Mouse (Mus musculus) kidney, embryonic 15.5 days (tissue): ENCODE data around the gene Chrm3. TPM values are rescaled to one million over a fixed set of nuclear protein-coding genes. Genes with fewer than 3 reads are reported as not detected.
"Not testable (repeated sequence)": the region's sequence is repeated elsewhere in the genome, so short reads cannot be mapped to it uniquely, and the experiment has no call there.

Experiments
- ATAC-seq: fragments of 200-750 bp; cut with Nextera tagmentation; replicated peaks from 2 replicates; pipeline ENCODE4 v1.8.0; 2017; ENCODE audit warnings: moderate TSS enrichment; ENCODE audit not compliant: low FRiP score
- H3K27ac ChIP-seq: fragments of 300-500 bp; sonication (generic); 2 replicates; pipeline ENCODE4 v1.5.1; 2015; ENCODE audit warnings: mild to moderate bottlenecking, inconsistent platforms
- H3K27me3 ChIP-seq: fragments of 300-500 bp; sonication (generic); 2 replicates; pipeline ENCODE4 v1.6.1; 2015; ENCODE audit warnings: inconsistent platforms
- H3K36me3 ChIP-seq: fragments of 300-500 bp; sonication (generic); 2 replicates; pipeline ENCODE4 v1.6.1; 2015; ENCODE audit warnings: inconsistent platforms
- H3K4me1 ChIP-seq: fragments of 300-500 bp; sonication (generic); 2 replicates; pipeline ENCODE4 v1.6.1; 2015; ENCODE audit warnings: inconsistent platforms
- H3K4me2 ChIP-seq: fragments of 300-500 bp; sonication (generic); 2 replicates; pipeline ENCODE4 v1.6.1; 2015; ENCODE audit warnings: moderate library complexity, mild to moderate bottlenecking, inconsistent platforms
- H3K4me3 ChIP-seq: fragments of 300-500 bp; sonication (generic); replicated peaks from 2 replicates; pipeline ENCODE4 v1.5.1; 2015; ENCODE audit warnings: mild to moderate bottlenecking, inconsistent platforms
- H3K9ac ChIP-seq: fragments of 300-500 bp; sonication (generic); 2 replicates; pipeline ENCODE4 v1.6.1; 2015; ENCODE audit warnings: mild to moderate bottlenecking, inconsistent platforms
- H3K9me3 ChIP-seq: fragments of 300-500 bp; sonication (generic); replicated peaks from 2 replicates; pipeline ENCODE4 v1.6.1; 2016; ENCODE audit warnings: inconsistent platforms
- WGBS: fragments of 180-500 bp; shearing (Covaris S2); methylation state at CpG from one replicate; pipeline ENCODE4 v1.1.7; 2015; ENCODE audit warnings: mixed read lengths; 5-methylcytosine and 5-hydroxymethylcytosine counted together
- microRNA-seq: library from miRNA; unstranded; fragments of <30 nt; microRNA quantifications from one replicate; pipeline ENCODE4, GENCODE M21; 2016
- polyA plus RNA-seq: library from polyadenylated mRNA; unstranded; fragments of >200 nt; fragmentation: Nextera tagmentation; extraction: Ambion mirVana; gene quantifications from 2 replicates; pipeline ENCODE4 v1.2.1, GENCODE M21; 2015

Gene Chrm3
- polyA plus RNA-seq, 1 experiment from 2014 or later: 1.6 TPM

DNA sequence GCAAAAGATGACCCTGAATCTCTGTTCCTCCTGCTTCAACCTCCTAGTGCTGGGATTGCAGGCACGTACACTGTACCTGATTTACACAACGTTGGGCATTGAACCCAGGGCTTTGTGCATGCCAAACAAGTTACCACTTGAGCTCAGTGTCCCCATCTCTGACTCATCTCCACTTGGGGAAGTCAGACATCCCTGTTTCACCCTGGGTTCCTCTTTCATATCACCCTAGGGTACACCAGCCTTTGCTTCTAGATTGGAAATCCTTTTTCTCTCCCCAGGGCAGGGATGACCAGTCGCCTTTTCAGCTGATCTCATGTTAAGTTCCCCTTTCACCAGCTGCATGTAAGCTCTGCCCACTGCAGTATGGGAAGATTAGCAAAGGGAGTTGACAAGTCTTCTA is 487.3 kb downstream of the Chrm3 start:
- no peak for ATAC-seq
- H3K9ac ChIP-seq: no peak overlapping the region
- H3K36me3 ChIP-seq: no peaks in the 10 kb centered on the region
- WGBS: 78% methylated on average over 3 of the region's 3 CpGs
- no peak overlapping the region for H3K4me2 ChIP-seq
- H3K4me1 ChIP-seq: no peaks in the 10 kb centered on the region
- H3K9me3 ChIP-seq: no peaks in the 10 kb centered on the region
- H3K27me3 ChIP-seq: no peaks in the 10 kb centered on the region
- H3K4me3 ChIP-seq: no peak overlapping the region
- no peak overlapping the region for H3K27ac ChIP-seq

DNA sequence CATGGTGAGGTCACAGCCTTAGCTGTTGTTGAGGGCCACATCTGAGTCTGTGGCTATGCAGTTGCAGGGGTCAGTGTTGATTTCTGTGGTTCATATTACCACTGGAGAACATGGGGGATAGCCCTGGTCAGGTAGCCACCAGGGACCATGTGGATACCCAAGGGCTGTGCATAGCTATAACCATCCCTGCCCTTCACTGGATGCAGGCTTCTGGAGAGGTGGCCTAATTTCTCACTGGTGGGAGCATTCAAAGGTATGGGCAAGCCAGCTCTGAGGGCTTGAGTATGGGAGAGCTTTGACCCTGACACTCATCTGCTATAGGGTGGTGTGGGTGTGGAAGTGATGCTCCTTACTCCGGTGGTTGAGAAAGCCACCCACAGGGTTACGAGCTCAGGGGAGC is 494.5 kb downstream of the Chrm3 start:
- Histone ChIP-seq H3K36me3 (no peaks in the 10 kb centered on the region), H3K9ac (no peak overlapping the region), H3K27ac (no peak overlapping the region), H3K27me3 (no peaks in the 10 kb centered on the region), H3K4me2 (no peak overlapping the region), H3K9me3 (no peaks in the 10 kb centered on the region), H3K4me3 (no peak overlapping the region), H3K4me1 (no peaks in the 10 kb centered on the region)
- ATAC-seq: no peak
- 76% methylated on average over 2 of the region's 2 CpGs for WGBS

DNA sequence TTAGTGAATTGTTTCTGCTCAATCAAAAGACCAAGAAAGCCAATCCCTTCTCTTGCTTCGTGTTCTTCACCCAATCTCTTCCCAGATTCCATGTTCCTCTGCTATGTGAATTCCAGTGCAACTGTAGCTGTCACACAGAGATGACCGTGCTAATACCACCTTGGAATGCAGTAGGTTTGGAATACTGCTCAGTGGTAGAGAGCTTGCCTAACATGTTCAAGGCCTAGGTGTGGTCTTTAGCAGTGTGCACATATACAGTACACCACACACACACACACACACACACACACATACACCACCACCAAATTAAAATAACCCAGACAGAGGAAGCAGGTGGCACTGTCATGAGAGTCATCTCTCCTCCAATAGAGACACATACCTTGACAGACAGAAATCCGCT is 513.1 kb downstream of the Chrm3 start:
- 84% methylated on average over 3 of the region's 3 CpGs for WGBS
- H3K36me3 ChIP-seq: no peaks in the 10 kb centered on the region
- no peak overlapping the region for H3K4me2 ChIP-seq
- ATAC-seq: no peak
- H3K27ac ChIP-seq: no peak overlapping the region
- no peaks in the 10 kb centered on the region for H3K4me1 ChIP-seq
- H3K9ac ChIP-seq: no peak overlapping the region
- no peaks in the 10 kb centered on the region for H3K27me3 ChIP-seq
- no peak overlapping the region for H3K4me3 ChIP-seq
- H3K9me3 ChIP-seq: no peaks in the 10 kb centered on the region

DNA sequence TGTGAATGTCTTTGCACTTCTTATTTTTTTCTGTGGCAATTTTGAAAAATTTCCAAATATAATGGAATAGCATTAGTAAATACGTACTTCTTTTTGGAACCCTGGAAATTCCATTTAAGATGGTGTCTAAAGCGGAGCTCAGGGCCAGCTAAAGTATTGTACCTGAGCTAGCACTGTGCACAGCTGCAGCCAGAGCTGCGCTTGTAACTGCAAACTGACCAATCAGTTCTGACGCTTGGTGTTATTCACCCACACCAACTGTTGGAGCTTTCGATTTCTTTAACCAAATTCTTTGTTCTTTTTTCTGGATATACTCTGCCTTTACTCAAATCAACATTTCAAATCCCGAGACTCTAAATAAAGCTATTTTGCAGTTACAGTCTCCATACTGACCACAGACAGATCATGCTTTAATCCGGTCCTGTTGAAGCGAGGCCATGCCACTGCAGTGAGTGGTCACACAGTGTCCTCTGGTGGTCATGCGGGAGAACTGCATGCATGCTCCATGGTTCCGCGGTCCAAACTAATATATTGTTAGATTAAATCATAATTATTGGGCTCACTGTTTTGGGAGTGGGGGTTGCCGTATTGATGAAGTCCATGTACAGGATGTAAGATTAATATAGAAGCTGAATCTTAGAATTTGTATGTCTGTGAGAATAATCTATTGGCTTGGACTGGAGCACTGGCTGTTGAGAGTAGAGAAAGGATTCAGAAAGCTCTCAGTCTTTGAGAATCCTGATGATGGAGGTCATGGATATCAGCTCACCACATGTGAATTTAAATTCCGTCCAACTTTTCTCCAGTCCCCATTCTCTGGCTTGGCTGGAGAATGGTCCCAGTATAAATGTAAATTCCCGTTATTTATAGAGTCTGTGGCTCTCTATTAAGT is 513.9 kb downstream of the Chrm3 start:
- Histone ChIP-seq H3K36me3 (no peaks in the 10 kb centered on the region), H3K27ac (no peak overlapping the region), H3K27me3 (no peaks in the 10 kb centered on the region), H3K9me3 (no peaks in the 10 kb centered on the region), H3K9ac (no peak overlapping the region), H3K4me3 (no peak overlapping the region), H3K4me2 (no peak overlapping the region), H3K4me1 (no peaks in the 10 kb centered on the region)
- peak; percentile 86 for ATAC-seq
- whole genome bisulfite sequencing: 37% methylated on average over 14 of the region's 14 CpGs

DNA sequence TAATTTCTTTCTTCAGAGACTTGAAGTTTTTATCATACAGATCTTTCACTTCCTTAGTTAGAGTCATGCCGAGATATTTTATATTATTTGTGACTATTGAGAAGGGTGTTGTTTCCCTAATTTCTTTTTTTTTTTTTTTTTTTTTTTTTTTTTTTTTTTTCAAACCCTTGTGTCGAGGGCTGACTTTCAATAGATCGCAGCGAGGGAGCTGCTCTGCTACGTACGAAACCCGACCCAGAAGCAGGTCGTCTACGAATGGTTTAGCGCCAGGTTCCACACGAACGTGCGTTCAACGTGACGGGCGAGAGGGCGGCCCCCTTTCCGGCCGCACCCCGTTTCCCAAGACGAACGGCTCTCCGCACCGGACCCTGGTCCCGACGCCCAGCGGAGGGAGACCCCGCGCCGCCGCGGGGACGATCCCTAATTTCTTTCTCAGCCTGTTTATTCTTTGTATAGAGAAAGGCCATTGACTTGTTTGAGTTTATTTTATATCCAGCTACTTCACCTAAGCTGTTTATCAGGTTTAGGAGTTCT is 526.4 kb downstream of the Chrm3 start:
- not testable (repeated sequence) for H3K4me1 ChIP-seq, H3K4me3 ChIP-seq, H3K36me3 ChIP-seq, H3K27ac ChIP-seq, H3K9me3 ChIP-seq, H3K4me2 ChIP-seq, H3K9ac ChIP-seq, H3K27me3 ChIP-seq
- peak; percentile 83 for ATAC-seq
- WGBS: 71% methylated on average over 33 of the region's 33 CpGs

DNA sequence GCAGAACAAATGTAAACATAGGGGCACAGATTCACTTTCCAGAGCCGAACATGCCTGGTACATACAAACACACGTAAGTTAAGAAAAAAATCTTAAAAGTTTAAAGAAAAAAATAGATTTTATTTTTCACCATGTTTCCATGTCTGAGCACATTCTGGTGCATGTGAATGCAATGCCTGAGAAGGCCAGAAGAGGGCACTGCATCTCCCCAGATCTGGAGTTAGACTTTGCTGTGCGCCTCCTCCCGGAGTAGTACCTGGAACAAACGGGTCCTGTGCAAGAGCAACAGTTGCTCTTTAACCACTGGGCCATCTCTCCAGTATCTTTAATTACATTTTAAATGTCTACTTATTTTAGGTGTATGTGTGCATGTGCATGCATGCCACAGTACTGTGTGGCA is 534.4 kb downstream of the Chrm3 start:
- no peaks in the 10 kb centered on the region for H3K9me3 ChIP-seq
- no peak overlapping the region for H3K27ac ChIP-seq
- no peaks in the 10 kb centered on the region for H3K27me3 ChIP-seq
- 79% methylated on average over 5 of the region's 5 CpGs for WGBS
- no peaks in the 10 kb centered on the region for H3K4me1 ChIP-seq
- no peak for ATAC-seq
- no peaks in the 10 kb centered on the region for H3K36me3 ChIP-seq
- H3K4me2 ChIP-seq: no peak overlapping the region
- no peak overlapping the region for H3K9ac ChIP-seq
- no peak overlapping the region for H3K4me3 ChIP-seq

Small RNA genes within 50 kb of the gene (microRNA-seq; reads per million reads assigned to microRNA genes)
- gene Gm24187: 0.44 reads per million
